8 mouse cellular contexts compared by ENCODE assay signal in the genomic region with DNA sequence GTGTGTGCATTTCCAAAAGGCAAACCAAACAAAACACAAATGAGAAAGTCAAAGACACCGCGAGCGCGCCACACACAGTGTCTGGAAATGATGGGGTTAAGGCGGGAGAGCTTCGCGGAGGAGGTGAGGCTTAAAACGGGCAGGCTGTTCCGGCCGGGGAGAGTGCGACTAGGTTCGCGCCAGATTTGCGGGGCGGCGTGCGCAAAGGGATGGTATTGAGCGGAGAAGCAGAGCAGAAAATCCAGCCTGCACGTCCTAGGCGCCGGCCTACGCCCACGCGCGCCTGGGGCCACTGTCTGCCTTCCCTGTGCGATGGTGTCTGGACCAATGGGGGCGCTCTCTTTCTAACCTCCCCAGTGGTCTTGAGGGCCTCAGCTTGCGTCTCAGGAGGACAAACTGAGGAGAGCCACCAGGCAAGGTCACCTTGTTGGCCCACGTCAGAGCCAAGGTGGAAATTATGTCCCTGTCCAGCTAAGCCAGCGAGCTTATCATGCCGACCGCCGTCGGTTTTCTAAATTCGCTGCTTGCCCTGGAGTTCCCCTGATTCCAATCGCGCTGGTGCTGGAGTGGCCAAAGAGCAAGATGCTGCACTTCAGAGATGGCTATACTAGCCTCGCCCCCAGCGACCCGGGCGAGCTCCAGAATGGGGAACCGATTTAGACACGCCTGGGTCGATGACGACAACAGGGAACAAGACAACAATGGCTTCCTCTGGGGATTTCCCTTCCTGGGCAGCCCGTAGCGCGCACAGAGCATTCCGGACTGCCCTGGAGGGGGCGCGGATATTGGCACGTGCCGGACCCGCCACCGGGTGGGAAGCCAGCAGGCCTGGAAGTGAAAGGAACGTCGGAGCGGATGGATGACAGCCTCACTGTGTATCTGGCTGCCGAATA. TPM values are rescaled to one million over a fixed set of nuclear protein-coding genes. Genes with fewer than 3 reads are reported as not detected.
DNase-seq lines count a peak whose midpoint lies in the region; ATAC-seq and TF ChIP-seq lines count a peak whose summit lies in the region.

No protein-coding gene starts in this region.

- ATAC-seq in forebrain, embryonic 13.5 days = no peak

- peak; percentile 80 for DNase-seq in T-cell, adult 2 months (ENCODE audit: low spot score)
- DNase-seq in hindbrain, embryonic 10.5 days (ENCODE audit: low spot score) = peak; percentile 62
- peak; percentile 68 to 82 for DNase-seq in left cerebral cortex, postnatal 36 days (ENCODE audit: low spot score in 2 of 2)
- peak; percentile 60 for DNase-seq in right cerebral cortex, postnatal 25 days
- DNase-seq in ovary, adult 18-20 months (ENCODE audit: low spot score) = no peak

- no peaks in the 10 kb centered on the region for H3K36me3 ChIP-seq in C2C12 (ENCODE audit: control insufficient read depth, insufficient read depth)
- H3K36me3 ChIP-seq in forebrain, embryonic 13.5 days (ENCODE audit: poor library complexity, severe bottlenecking) = no peaks in the 10 kb centered on the region
- no peaks in the 10 kb centered on the region for H3K36me3 ChIP-seq in hindbrain, embryonic 10.5 days
- H3K36me3 ChIP-seq in megakaryocyte, embryonic 14.5 days (replicated peaks; ENCODE audit: low read length) = no peaks in the 10 kb centered on the region

- peak overlapping the region; percentile 6 for H3K4me3 ChIP-seq in C2C12 (ENCODE audit: insufficient read depth, poor library complexity, severe bottlenecking)
- H3K4me3 ChIP-seq in forebrain, embryonic 13.5 days = peak overlapping the region; percentile 43
- peak overlapping the region; percentile 47 for H3K4me3 ChIP-seq in hindbrain, embryonic 10.5 days
- peak overlapping the region; percentile 87 for H3K4me3 ChIP-seq in megakaryocyte, embryonic 14.5 days (replicated peaks)

- TF ChIP-seq CTCF in C2C12 (IDR thresholded peaks at IDR 0.05; ENCODE audit: control insufficient read depth, insufficient read depth, insufficient read length) = peak; percentile 20

- H3K27me3 ChIP-seq in C2C12 (ENCODE audit: control insufficient read depth, insufficient read depth, insufficient read length) = peaks cover 37% of the 10 kb centered on the region
- H3K27me3 ChIP-seq in forebrain, embryonic 13.5 days = peaks cover 98% of the 10 kb centered on the region
- H3K27me3 ChIP-seq in hindbrain, embryonic 10.5 days (ENCODE audit: insufficient read depth, poor library complexity, severe bottlenecking) = peaks cover 95% of the 10 kb centered on the region
- H3K27me3 ChIP-seq in megakaryocyte, embryonic 14.5 days (replicated peaks) = peaks cover 95% of the 10 kb centered on the region

- H3K9me3 ChIP-seq in forebrain, embryonic 13.5 days (replicated peaks) = no peaks in the 10 kb centered on the region
- H3K9me3 ChIP-seq in hindbrain, embryonic 10.5 days = no peaks in the 10 kb centered on the region
- H3K9me3 ChIP-seq in megakaryocyte, embryonic 14.5 days = peaks cover 5% of the 10 kb centered on the region

- H3K4me1 ChIP-seq in forebrain, embryonic 13.5 days = peaks cover 36% of the 10 kb centered on the region
- peaks cover 39% of the 10 kb centered on the region for H3K4me1 ChIP-seq in hindbrain, embryonic 10.5 days (replicated peaks)
- H3K4me1 ChIP-seq in megakaryocyte, embryonic 14.5 days = peaks cover 38% of the 10 kb centered on the region

- no peak overlapping the region for H3ac ChIP-seq in C2C12 (ENCODE audit: control insufficient read depth, insufficient read length, low read depth)

- no peaks in the 10 kb centered on the region for H3K79me2 ChIP-seq in C2C12 (ENCODE audit: control insufficient read depth, insufficient read depth)

- H3K4me2 ChIP-seq in forebrain, embryonic 13.5 days = peak overlapping the region; percentile 72

- no peaks in the 10 kb centered on the region for H3K79me3 ChIP-seq in C2C12 (ENCODE audit: low read depth)

- 0 out of 2 replicates have a peak overlapping the region, but pooled peaks have one; percentile 16 for H3K9ac ChIP-seq in forebrain, embryonic 13.5 days

- WGBS in forebrain, embryonic 13.5 days = under 1% methylated on average over 59 of the region's 59 CpGs
- under 1% methylated on average over 59 of the region's 59 CpGs for WGBS in hindbrain, embryonic 10.5 days

- intact Hi-C loops in left cerebral cortex, postnatal 36 days (cut with DNase I) = no loop called here

- no peak overlapping the region for H3K27ac ChIP-seq in forebrain, embryonic 13.5 days
- no peak overlapping the region for H3K27ac ChIP-seq in hindbrain, embryonic 10.5 days

TF ChIP-seq in C2C12, 6 proteins besides CTCF, POLR2A, EP300 and RAD21:
- TF ChIP-seq USF1 (IDR thresholded peaks at IDR 0.05; ENCODE audit: low read depth) (no peak), MAX (IDR thresholded peaks at IDR 0.05) (peak; percentile 45)

RNA-seq across cellular contexts. Expression of gene Dnajc5g, which starts 11.0 kb away (rescaled TPM):
- polyA plus RNA-seq in C2C12 (2012; fragmentation: generic; extraction: Trizol) = not detected
- not detected in 2 replicates for polyA plus RNA-seq in forebrain, embryonic 13.5 days (2015; fragmentation: Nextera tagmentation; extraction: Ambion mirVana)
- polyA plus RNA-seq in hindbrain, embryonic 10.5 days (2016; fragmentation: Nextera tagmentation; extraction: Ambion mirVana) = not detected in 2 replicates
- not detected for total RNA-seq in left cerebral cortex, postnatal 36 days (2021)
- polyA plus RNA-seq in megakaryocyte, embryonic 14.5 days (2012; ENCODE audit: insufficient read depth, low replicate concordance) = not detected in 2 replicates

RNA-seq across cellular contexts. Expression of gene Slc30a3, which starts 13.0 kb away (rescaled TPM):
- 0.71 TPM for polyA plus RNA-seq in C2C12 (2012; fragmentation: generic; extraction: Trizol)
- 1.7 and 1.8 TPM in 2 replicates for polyA plus RNA-seq in forebrain, embryonic 13.5 days (2015; fragmentation: Nextera tagmentation; extraction: Ambion mirVana)
- 2.1 and 9.3 TPM in 2 replicates for polyA plus RNA-seq in hindbrain, embryonic 10.5 days (2016; fragmentation: Nextera tagmentation; extraction: Ambion mirVana)
- total RNA-seq in left cerebral cortex, postnatal 36 days (2021) = 100 to 1,000 TPM; 155 to 159 TPM
- polyA plus RNA-seq in megakaryocyte, embryonic 14.5 days (2012; ENCODE audit: insufficient read depth, low replicate concordance) = not detected in 2 replicates

RNA-seq across cellular contexts. Expression of gene Trim54, which starts 21.5 kb away (rescaled TPM):
- 6.5 TPM for polyA plus RNA-seq in C2C12 (2012; fragmentation: generic; extraction: Trizol)
- polyA plus RNA-seq in forebrain, embryonic 13.5 days (2015; fragmentation: Nextera tagmentation; extraction: Ambion mirVana) = not detected in 2 replicates
- not detected in 2 replicates for polyA plus RNA-seq in hindbrain, embryonic 10.5 days (2016; fragmentation: Nextera tagmentation; extraction: Ambion mirVana)
- total RNA-seq in left cerebral cortex, postnatal 36 days (2021) = 1 to 10 TPM; 1.4 to 2.8 TPM
- not detected in 2 replicates for polyA plus RNA-seq in megakaryocyte, embryonic 14.5 days (2012; ENCODE audit: insufficient read depth, low replicate concordance)

RNA-seq across cellular contexts. Expression of gene Cad, which starts 40.5 kb away (rescaled TPM):
- 64.9 TPM for polyA plus RNA-seq in C2C12 (2012; fragmentation: generic; extraction: Trizol)
- 24.2 and 28.6 TPM in 2 replicates for polyA plus RNA-seq in forebrain, embryonic 13.5 days (2015; fragmentation: Nextera tagmentation; extraction: Ambion mirVana)
- 43.5 and 55.9 TPM in 2 replicates for polyA plus RNA-seq in hindbrain, embryonic 10.5 days (2016; fragmentation: Nextera tagmentation; extraction: Ambion mirVana)
- 10 to 100 TPM; 18.1 to 21.8 TPM for total RNA-seq in left cerebral cortex, postnatal 36 days (2021)
- 218 and 333 TPM in 2 replicates for polyA plus RNA-seq in megakaryocyte, embryonic 14.5 days (2012; ENCODE audit: insufficient read depth, low replicate concordance)

RNA-seq across cellular contexts. Expression of gene Ucn, which starts 43.6 kb away (rescaled TPM):
- polyA plus RNA-seq in C2C12 (2012; fragmentation: generic; extraction: Trizol) = not detected
- not detected in 2 replicates for polyA plus RNA-seq in forebrain, embryonic 13.5 days (2015; fragmentation: Nextera tagmentation; extraction: Ambion mirVana)
- polyA plus RNA-seq in hindbrain, embryonic 10.5 days (2016; fragmentation: Nextera tagmentation; extraction: Ambion mirVana) = not detected in 2 replicates
- 1 to 10 TPM in 1 of 2 experiments, not detected in 1; 2.4 TPM for total RNA-seq in left cerebral cortex, postnatal 36 days (2021)
- not detected in 2 replicates for polyA plus RNA-seq in megakaryocyte, embryonic 14.5 days (2012; ENCODE audit: insufficient read depth, low replicate concordance)

Comparison
In these comparisons a context has a peak if more than half of its experiments do, and no peak if none do; other contexts are left out.
1. H3K4me3 ChIP-seq: peak in every context shown above with its lines; median percentile 87 in megakaryocyte, embryonic 14.5 days; 47 in hindbrain, embryonic 10.5 days; 43 in forebrain, embryonic 13.5 days; 6 in C2C12.